Mouse (Mus musculus): Measurements from ENCODE around the gene Gm17455. TPM values are rescaled to one million over a fixed set of nuclear protein-coding genes. Genes with fewer than 3 reads are reported as not detected.

Gm17455 gene
- polyA plus RNA-seq, 1 experiment from 2014 or later = 3.2 TPM

- Histone ChIP-seq H3K9ac (replicated peaks; ENCODE audit: low read depth) (no peak overlapping the region), H3K4me1 (ENCODE audit: insufficient read depth, low read depth, low read length) (peaks cover 14% of the 10 kb centered on the region), H3K4me3 (ENCODE audit: low read depth, low read length) (no peak overlapping the region), H3K27me3 (replicated peaks; ENCODE audit: insufficient read depth, low read length) (no peaks in the 10 kb centered on the region), H3K9me3 (ENCODE audit: low read length) (no peaks in the 10 kb centered on the region), H3K27ac (ENCODE audit: low read length) (no peak overlapping the region), H3K4me2 (replicated peaks; ENCODE audit: low read depth, low read length) (no peak overlapping the region), H3K36me3 (ENCODE audit: insufficient read depth, low read length) (no peaks in the 10 kb centered on the region)
- no peak for DNase-seq (ENCODE audit: low spot score)
- no peak for ATAC-seq
- TF ChIP-seq EP300 (IDR thresholded peaks at IDR 0.05) (no peak), CTCF (IDR thresholded peaks at IDR 0.05) (no peak)
- WGBS = 92% methylated on average over 4 of the region's 4 CpGs
Observed at GRCm38 (mm10) chr10:60354003-60354325, 45.6 kb upstream of the Gm17455 start.

- DNase-seq (ENCODE audit: low spot score) (no peak), ATAC-seq (no peak)
- H3K9ac ChIP-seq (replicated peaks; ENCODE audit: low read depth) = no peak overlapping the region
- no peak overlapping the region for H3K4me2 ChIP-seq (replicated peaks; ENCODE audit: low read depth, low read length)
- H3K4me3 ChIP-seq (ENCODE audit: low read depth, low read length) = no peak overlapping the region
- TF ChIP-seq EP300 (IDR thresholded peaks at IDR 0.05) (no peak), CTCF (IDR thresholded peaks at IDR 0.05) (no peak)
- H3K4me1 ChIP-seq (ENCODE audit: insufficient read depth, low read depth, low read length) = peaks cover 8% of the 10 kb centered on the region; the same call in 1 of the 2 replicates
- H3K36me3 ChIP-seq (ENCODE audit: insufficient read depth, low read length) = no peaks in the 10 kb centered on the region
- 59% methylated on average over 11 of the region's 11 CpGs for WGBS
- no peaks in the 10 kb centered on the region for H3K27me3 ChIP-seq (replicated peaks; ENCODE audit: insufficient read depth, low read length)
- H3K9me3 ChIP-seq (ENCODE audit: low read length) = no peaks in the 10 kb centered on the region
- H3K27ac ChIP-seq (ENCODE audit: low read length) = no peak overlapping the region
Observed at GRCm38 (mm10) chr10:60354881-60355677, 44.4 kb upstream of the Gm17455 start.

- H3K9ac ChIP-seq (replicated peaks; ENCODE audit: low read depth) = no peak overlapping the region
- no peaks in the 10 kb centered on the region for H3K27me3 ChIP-seq (replicated peaks; ENCODE audit: insufficient read depth, low read length)
- H3K4me1 ChIP-seq (ENCODE audit: insufficient read depth, low read depth, low read length) = peaks cover 4% of the 10 kb centered on the region
- no peaks in the 10 kb centered on the region for H3K36me3 ChIP-seq (ENCODE audit: insufficient read depth, low read length)
- ATAC-seq = no peak
- H3K9me3 ChIP-seq (ENCODE audit: low read length) = no peaks in the 10 kb centered on the region
- no peak overlapping the region for H3K27ac ChIP-seq (ENCODE audit: low read length)
- WGBS = 94% methylated on average over 4 of the region's 4 CpGs
- DNase-seq (ENCODE audit: low spot score) = no peak
- TF ChIP-seq CTCF (IDR thresholded peaks at IDR 0.05) (no peak), EP300 (IDR thresholded peaks at IDR 0.05) (no peak)
- H3K4me2 ChIP-seq (replicated peaks; ENCODE audit: low read depth, low read length) = no peak overlapping the region
- no peak overlapping the region for H3K4me3 ChIP-seq (ENCODE audit: low read depth, low read length)
Observed at GRCm38 (mm10) chr10:60357441-60357840, 42.1 kb upstream of the Gm17455 start.

GRCm38 (mm10) chr10:60357901-60358300 lies 41.6 kb upstream of the Gm17455 start:
- WGBS = 91% methylated on average over 14 of the region's 14 CpGs
- TF ChIP-seq CTCF (IDR thresholded peaks at IDR 0.05) = no peak
- no peak for TF ChIP-seq EP300 (IDR thresholded peaks at IDR 0.05)
- ATAC-seq (no peak), DNase-seq (ENCODE audit: low spot score) (no peak)
- Histone ChIP-seq H3K27me3 (replicated peaks; ENCODE audit: insufficient read depth, low read length) (no peaks in the 10 kb centered on the region), H3K4me2 (replicated peaks; ENCODE audit: low read depth, low read length) (no peak overlapping the region), H3K9ac (replicated peaks; ENCODE audit: low read depth) (no peak overlapping the region), H3K9me3 (ENCODE audit: low read length) (no peaks in the 10 kb centered on the region), H3K4me1 (ENCODE audit: insufficient read depth, low read depth, low read length) (peaks cover 4% of the 10 kb centered on the region), H3K27ac (ENCODE audit: low read length) (no peak overlapping the region), H3K36me3 (ENCODE audit: insufficient read depth, low read length) (no peaks in the 10 kb centered on the region), H3K4me3 (ENCODE audit: low read depth, low read length) (no peak overlapping the region)

GRCm38 (mm10) chr10:60358776-60359175 lies 40.8 kb upstream of the Gm17455 start:
- no peak for DNase-seq (ENCODE audit: low spot score)
- TF ChIP-seq EP300 (IDR thresholded peaks at IDR 0.05) (no peak), CTCF (IDR thresholded peaks at IDR 0.05) (no peak)
- Histone ChIP-seq H3K9me3 (ENCODE audit: low read length) (no peaks in the 10 kb centered on the region), H3K36me3 (ENCODE audit: insufficient read depth, low read length) (no peaks in the 10 kb centered on the region), H3K4me1 (ENCODE audit: insufficient read depth, low read depth, low read length) (peaks cover 4% of the 10 kb centered on the region), H3K27me3 (replicated peaks; ENCODE audit: insufficient read depth, low read length) (no peaks in the 10 kb centered on the region), H3K27ac (ENCODE audit: low read length) (no peak overlapping the region), H3K4me3 (ENCODE audit: low read depth, low read length) (no peak overlapping the region), H3K9ac (replicated peaks; ENCODE audit: low read depth) (no peak overlapping the region), H3K4me2 (replicated peaks; ENCODE audit: low read depth, low read length) (no peak overlapping the region)
- no peak for ATAC-seq
- 59% methylated on average over 4 of the region's 4 CpGs for WGBS

- WGBS = 49% methylated on average over 12 of the region's 12 CpGs
- Histone ChIP-seq H3K9me3 (ENCODE audit: low read length) (no peaks in the 10 kb centered on the region), H3K27me3 (replicated peaks; ENCODE audit: insufficient read depth, low read length) (no peaks in the 10 kb centered on the region), H3K4me1 (ENCODE audit: insufficient read depth, low read depth, low read length) (peaks cover 4% of the 10 kb centered on the region), H3K36me3 (ENCODE audit: insufficient read depth, low read length) (no peaks in the 10 kb centered on the region), H3K4me3 (ENCODE audit: low read depth, low read length) (no peak overlapping the region), H3K9ac (replicated peaks; ENCODE audit: low read depth) (no peak overlapping the region), H3K4me2 (replicated peaks; ENCODE audit: low read depth, low read length) (no peak overlapping the region), H3K27ac (ENCODE audit: low read length) (0 out of 2 replicates have a peak overlapping the region, but pooled peaks have one; percentile 14)
- DNase-seq (ENCODE audit: low spot score) = no peak
- peak; percentile 6; the same call in 1 of the 2 replicates for ATAC-seq
- TF ChIP-seq CTCF (IDR thresholded peaks at IDR 0.05) (no peak), EP300 (IDR thresholded peaks at IDR 0.05) (no peak)
Observed at GRCm38 (mm10) chr10:60361615-60362309, 37.8 kb upstream of the Gm17455 start.

Measured in lung, postnatal 0 days (tissue).